ENCODE assay signal across 8 mouse cellular contexts in genomic region chr15:99343414-99344147, GRCm38 (mm10). TPM values are rescaled to one million over a fixed set of nuclear protein-coding genes. Genes with fewer than 3 reads are reported as not detected.
DNase-seq lines count a peak whose midpoint lies in the region; ATAC-seq and TF ChIP-seq lines count a peak whose summit lies in the region.

No protein-coding gene starts in this region.

- H3K4me3 ChIP-seq in embryonic facial prominence, embryonic 13.5 days, result no peak overlapping the region
- no peak overlapping the region for H3K4me3 ChIP-seq in heart, embryonic 11.5 days (ENCODE audit: low read depth, low read length)
- H3K4me3 ChIP-seq in layer of hippocampus, adult 2 months, result no peak overlapping the region

- no peak for TF ChIP-seq CTCF in layer of hippocampus, adult 2 months (conservative IDR thresholded peaks at IDR 0.05)

- no peaks in the 10 kb centered on the region for H3K9me3 ChIP-seq in embryonic facial prominence, embryonic 13.5 days
- no peaks in the 10 kb centered on the region for H3K9me3 ChIP-seq in heart, embryonic 11.5 days (replicated peaks; ENCODE audit: control insufficient read depth, low read length)

- H3K9ac ChIP-seq in embryonic facial prominence, embryonic 13.5 days, result peak overlapping the region; percentile 52
- H3K9ac ChIP-seq in heart, embryonic 11.5 days (ENCODE audit: low read depth, low read length), result peak overlapping the region; percentile 12; the same call in 1 of the 2 replicates

- H3K36me3 ChIP-seq in embryonic facial prominence, embryonic 13.5 days, result no peaks in the 10 kb centered on the region
- H3K36me3 ChIP-seq in heart, embryonic 11.5 days (ENCODE audit: control insufficient read depth, insufficient read depth, low read length), result no peaks in the 10 kb centered on the region

- peak; percentile 32 for DNase-seq in embryo, embryonic 10 days (ENCODE audit: low spot score)
- no peak for DNase-seq in embryo, embryonic 9.5 days (ENCODE audit: extremely low spot score)
- peak; percentile 54 to 76 for DNase-seq in layer of hippocampus, adult 2 months (ENCODE audit: low spot score in 2 of 2)
- peak; percentile 62 for DNase-seq in lung, postnatal 25 days (ENCODE audit: low spot score)
- DNase-seq in natural killer cell, adult 2 months (ENCODE audit: low spot score in 2 of 2), result no peak

- peak overlapping the region; percentile 27 for H3K4me2 ChIP-seq in embryonic facial prominence, embryonic 13.5 days
- H3K4me2 ChIP-seq in heart, embryonic 11.5 days, result peak overlapping the region; percentile 42

- WGBS in embryonic facial prominence, embryonic 13.5 days, result 26% methylated on average over 5 of the region's 5 CpGs
- 25% methylated on average over 5 of the region's 5 CpGs for WGBS in heart, embryonic 11.5 days (ENCODE audit: insufficient replicate concordance)

- H3K4me1 ChIP-seq in embryonic facial prominence, embryonic 13.5 days, result peaks cover 73% of the 10 kb centered on the region
- peaks cover 63% of the 10 kb centered on the region for H3K4me1 ChIP-seq in heart, embryonic 11.5 days (ENCODE audit: control insufficient read depth, insufficient read depth, low read length)

- ATAC-seq in embryonic facial prominence, embryonic 13.5 days (ENCODE audit: insufficient number of reproducible peaks, insufficient read depth, low FRiP score, low TSS enrichment, low read depth), result peak; percentile 65; the same call in 1 of the 2 replicates
- peak; percentile 60; the same call in 1 of the 2 replicates for ATAC-seq in heart, embryonic 11.5 days (replicated peaks; ENCODE audit: insufficient number of reproducible peaks, low FRiP score, low TSS enrichment)
- no peak for ATAC-seq in erythroblast, adult 5-6 weeks (replicated peaks; ENCODE audit: low FRiP score, poor library complexity, severe bottlenecking)

- H3K27ac ChIP-seq in embryonic facial prominence, embryonic 13.5 days, result peak overlapping the region; percentile 88
- peak overlapping the region; percentile 70 for H3K27ac ChIP-seq in heart, embryonic 11.5 days (ENCODE audit: low read depth, low read length)
- peak overlapping the region; percentile 88 for H3K27ac ChIP-seq in layer of hippocampus, adult 2 months

- no peaks in the 10 kb centered on the region for H3K27me3 ChIP-seq in embryonic facial prominence, embryonic 13.5 days
- H3K27me3 ChIP-seq in heart, embryonic 11.5 days (ENCODE audit: control insufficient read depth, insufficient read depth, low read length), result no peaks in the 10 kb centered on the region

RNA-seq across cellular contexts. Expression of gene Fmnl3, which starts 26.7 kb away (rescaled TPM):
- 29.0 and 29.5 TPM in 2 replicates for polyA plus RNA-seq in embryonic facial prominence, embryonic 13.5 days (2015; fragmentation: Nextera tagmentation; extraction: Ambion mirVana)
- polyA plus RNA-seq in heart, embryonic 11.5 days (2014; fragmentation: Nextera tagmentation; extraction: Ambion mirVana), result 11.0 and 11.4 TPM in 2 replicates
- 1 to 10 TPM; 9.0 to 9.7 TPM for total RNA-seq in layer of hippocampus, adult 2 months (2021)
- total RNA-seq in erythroblast, adult 5-6 weeks (2015; ENCODE audit: low replicate concordance), result 1.2 and 3.6 TPM in 2 replicates
- total RNA-seq in erythroblast, adult 5-6 weeks (2017; ENCODE audit: low replicate concordance), result 3.7 and 4.5 TPM in 2 replicates

RNA-seq across cellular contexts. Expression of gene Fam186b, which starts 47.9 kb away (rescaled TPM):
- polyA plus RNA-seq in embryonic facial prominence, embryonic 13.5 days (2015; fragmentation: Nextera tagmentation; extraction: Ambion mirVana), result 0.12 and 0.42 TPM in 2 replicates
- 0.17 and 0.66 TPM in 2 replicates for polyA plus RNA-seq in heart, embryonic 11.5 days (2014; fragmentation: Nextera tagmentation; extraction: Ambion mirVana)
- total RNA-seq in layer of hippocampus, adult 2 months (2021), result 1 to 10 TPM; 1.2 to 1.9 TPM
- total RNA-seq in erythroblast, adult 5-6 weeks (2015; ENCODE audit: low replicate concordance), result 0.63 TPM in 1 of 2 replicates, not detected in the other
- total RNA-seq in erythroblast, adult 5-6 weeks (2017; ENCODE audit: low replicate concordance), result not detected in 2 replicates

RNA-seq across cellular contexts. Expression of gene Prpf40b, which starts 48.7 kb away (rescaled TPM):
- 82.4 and 83.6 TPM in 2 replicates for polyA plus RNA-seq in embryonic facial prominence, embryonic 13.5 days (2015; fragmentation: Nextera tagmentation; extraction: Ambion mirVana)
- 34.6 and 37.4 TPM in 2 replicates for polyA plus RNA-seq in heart, embryonic 11.5 days (2014; fragmentation: Nextera tagmentation; extraction: Ambion mirVana)
- total RNA-seq in layer of hippocampus, adult 2 months (2021), result 100 to 1,000 TPM; 114 to 119 TPM
- total RNA-seq in erythroblast, adult 5-6 weeks (2015; ENCODE audit: low replicate concordance), result 2.3 TPM in 1 of 2 replicates, not detected in the other
- total RNA-seq in erythroblast, adult 5-6 weeks (2017; ENCODE audit: low replicate concordance), result 1.4 and 2.0 TPM in 2 replicates

RNA-seq across cellular contexts. Expression of gene Tmbim6, which starts 49.1 kb away (rescaled TPM):
- polyA plus RNA-seq in embryonic facial prominence, embryonic 13.5 days (2015; fragmentation: Nextera tagmentation; extraction: Ambion mirVana), result 266 and 285 TPM in 2 replicates
- polyA plus RNA-seq in heart, embryonic 11.5 days (2014; fragmentation: Nextera tagmentation; extraction: Ambion mirVana), result 233 and 290 TPM in 2 replicates
- total RNA-seq in layer of hippocampus, adult 2 months (2021), result 100 to 1,000 TPM; 341 to 355 TPM
- total RNA-seq in erythroblast, adult 5-6 weeks (2015; ENCODE audit: low replicate concordance), result 275 and 339 TPM in 2 replicates
- total RNA-seq in erythroblast, adult 5-6 weeks (2017; ENCODE audit: low replicate concordance), result 204 and 239 TPM in 2 replicates

Comparison
In these comparisons a context has a peak if more than half of its experiments do, and no peak if none do; other contexts are left out.
1. DNase-seq: peak in embryo, embryonic 10 days (single experiment), layer of hippocampus, adult 2 months (2 of 2) and lung, postnatal 25 days (single experiment); none in embryo, embryonic 9.5 days (single experiment) and natural killer cell, adult 2 months (0 of 2).
2. RNA of gene Prpf40b, which starts 48.7 kb away (total RNA-seq): 114 to 119 TPM in layer of hippocampus, adult 2 months; 1.4 to 2.3 TPM in erythroblast, adult 5-6 weeks; every median in the first group is over 10 times any median in the second.
3. Peak in every context shown above with its lines, with median percentiles within 50 percentile points of each other: H3K27ac ChIP-seq.